Mouse (Mus musculus) heart, postnatal 0 days (tissue): ENCODE data around the gene Homer2. TPM values are rescaled to one million over a fixed set of nuclear protein-coding genes. Genes with fewer than 3 reads are reported as not detected.

Experiments
- ATAC-seq: fragments of 200-750 bp; cut with Nextera tagmentation; 2 replicates; pipeline ENCODE4 v1.8.0; 2017; ENCODE audit warnings: low read depth, moderate number of reproducible peaks, moderate library complexity; ENCODE audit not compliant: insufficient read depth
- DNase-seq: peaks from one replicate; pipeline ENCODE4 v3.0.0-alpha.2; 2016; ENCODE audit warnings: low spot score
- H3K27ac ChIP-seq: fragments of 300-500 bp; sonication (generic); 2 replicates; pipeline ENCODE4 v1.5.1; 2014; ENCODE audit warnings: low read depth, mild to moderate bottlenecking
- H3K27me3 ChIP-seq: fragments of 300-500 bp; sonication (generic); 2 replicates; pipeline ENCODE4 v1.6.1; 2014; ENCODE audit warnings: low read length, mixed read lengths; ENCODE audit not compliant: control insufficient read depth, insufficient read depth
- H3K36me3 ChIP-seq: fragments of 300-500 bp; sonication (generic); replicated peaks from 2 replicates; pipeline ENCODE4 v1.6.1; 2014; ENCODE audit warnings: low read length, mixed read lengths; ENCODE audit not compliant: control insufficient read depth, insufficient read depth
- H3K4me1 ChIP-seq: fragments of 300-500 bp; sonication (generic); 2 replicates; pipeline ENCODE4 v1.6.1; 2014; ENCODE audit warnings: antibody characterized with exemption; ENCODE audit not compliant: control insufficient read depth, insufficient read depth
- H3K4me2 ChIP-seq: fragments of 300-500 bp; sonication (generic); 2 replicates; pipeline ENCODE4 v1.6.1; 2014; ENCODE audit warnings: low read depth, mild to moderate bottlenecking, low read length, moderate library complexity
- H3K4me3 ChIP-seq: fragments of 300-500 bp; sonication (generic); 2 replicates; pipeline ENCODE4 v1.5.1; 2014; ENCODE audit warnings: low read depth, low read length
- H3K9ac ChIP-seq: fragments of 300-500 bp; sonication (generic); replicated peaks from 2 replicates; pipeline ENCODE4 v1.6.1; 2014; ENCODE audit warnings: low read depth, low read length, mixed read lengths
- H3K9me3 ChIP-seq: fragments of 300-500 bp; sonication (generic); replicated peaks from 2 replicates; pipeline ENCODE4 v1.6.1; 2016; ENCODE audit warnings: low read length; ENCODE audit not compliant: control insufficient read depth
- CTCF ChIP-seq: IDR thresholded peaks from 2 replicates; pipeline ENCODE4 v1.5.1; 2016; ENCODE audit warnings: antibody characterized with exemption, control low read depth, low read depth
- EP300 ChIP-seq: IDR thresholded peaks from 2 replicates; pipeline ENCODE4 v1.6.1; 2016; ENCODE audit warnings: antibody characterized with exemption, low read depth
- WGBS: fragments of 180-500 bp; shearing (Covaris S2); extraction: QIAGEN DNeasy Blood & Tissue Kit; methylation state at CpG from one replicate; pipeline ENCODE4 v1.1.7; 2014; 5-methylcytosine and 5-hydroxymethylcytosine counted together
- polyA plus RNA-seq: library from polyadenylated mRNA; unstranded; fragments of >200 nt; fragmentation: Nextera tagmentation; extraction: Ambion mirVana; gene quantifications from 2 replicates; pipeline ENCODE4 v1.2.1, GENCODE M21; 2015
- total RNA-seq: library from RNA; depleted of rRNA; stranded (reverse); fragments of >200 nt; gene quantifications from 2 replicates; pipeline ENCODE4 v1.2.3, GENCODE M21; 2014; ENCODE audit warnings: low replicate concordance

Homer2 gene
- total and polyA plus RNA-seq, 2 experiments from 2014 or later, result 19.5 to 51.3 TPM

GRCm38 (mm10) chr7:81610125-81610524, 97.2 kb downstream of the Homer2 start:
- 49% methylated on average over 18 of the region's 18 CpGs for WGBS

GRCm38 (mm10) chr7:81606452-81606851, 100.9 kb downstream of the Homer2 start:
- H3K36me3 ChIP-seq, result peaks cover 8% of the 10 kb centered on the region; the same call in 1 of the 2 replicates
- TF ChIP-seq CTCF (no peak), EP300 (no peak)
- H3K9me3 ChIP-seq, result no peaks in the 10 kb centered on the region
- no peak for DNase-seq
- H3K4me2 ChIP-seq, result no peak overlapping the region
- no peak overlapping the region for H3K4me3 ChIP-seq
- no peak overlapping the region for H3K9ac ChIP-seq
- 61% methylated on average over 5 of the region's 5 CpGs for WGBS
- no peak for ATAC-seq
- no peak overlapping the region for H3K27ac ChIP-seq
- H3K27me3 ChIP-seq, result no peaks in the 10 kb centered on the region
- no peaks in the 10 kb centered on the region for H3K4me1 ChIP-seq

More at GRCm38 (mm10) chr7:81610125-81610524, 97.2 kb downstream of the Homer2 start:
- H3K27ac ChIP-seq, result no peak overlapping the region
- no peaks in the 10 kb centered on the region for H3K27me3 ChIP-seq
- ATAC-seq (no peak), DNase-seq (peak; percentile 32)
- no peak overlapping the region for H3K9ac ChIP-seq
- H3K9me3 ChIP-seq, result no peaks in the 10 kb centered on the region
- H3K4me1 ChIP-seq, result no peaks in the 10 kb centered on the region
- peaks cover 19% of the 10 kb centered on the region for H3K36me3 ChIP-seq
- no peak overlapping the region for H3K4me3 ChIP-seq
- H3K4me2 ChIP-seq, result no peak overlapping the region
- TF ChIP-seq EP300 (no peak), CTCF (peak; percentile 51)

GRCm38 (mm10) chr7:81605489-81605888, 101.8 kb downstream of the Homer2 start:
- TF ChIP-seq CTCF (no peak), EP300 (no peak)
- Histone ChIP-seq H3K4me3 (no peak overlapping the region), H3K27ac (no peak overlapping the region), H3K4me2 (no peak overlapping the region), H3K27me3 (no peaks in the 10 kb centered on the region), H3K9me3 (no peaks in the 10 kb centered on the region), H3K4me1 (no peaks in the 10 kb centered on the region), H3K36me3 (no peaks in the 10 kb centered on the region), H3K9ac (no peak overlapping the region)
- DNase-seq, result no peak
- 26% methylated on average over 4 of the region's 4 CpGs for WGBS
- ATAC-seq, result no peak

DNA sequence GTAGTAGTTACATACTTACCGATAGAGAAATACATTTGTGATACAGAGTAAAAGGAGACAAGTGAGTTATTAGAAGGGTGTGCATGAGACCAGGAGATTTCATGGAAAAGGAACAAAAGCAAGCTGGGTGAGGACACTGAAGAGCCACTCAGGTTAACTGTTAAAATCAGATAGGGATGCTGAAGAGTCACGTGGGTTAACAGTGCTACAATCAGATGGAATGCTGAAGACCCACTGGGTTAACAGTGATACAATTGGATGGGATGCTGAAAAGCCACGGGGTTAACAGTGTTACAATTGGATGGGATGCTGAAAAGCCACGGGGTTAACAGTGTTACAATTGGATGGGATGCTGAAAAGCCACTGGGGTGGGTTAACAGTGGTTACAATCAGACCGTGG, 102.3 kb downstream of the Homer2 start:
- no peak for ATAC-seq
- H3K4me3 ChIP-seq, result no peak overlapping the region
- no peaks in the 10 kb centered on the region for H3K4me1 ChIP-seq
- no peak overlapping the region for H3K9ac ChIP-seq
- H3K4me2 ChIP-seq, result no peak overlapping the region
- WGBS, result 71% methylated on average over 5 of the region's 5 CpGs
- H3K36me3 ChIP-seq, result no peaks in the 10 kb centered on the region
- H3K27me3 ChIP-seq, result no peaks in the 10 kb centered on the region
- TF ChIP-seq CTCF (no peak), EP300 (no peak)
- no peaks in the 10 kb centered on the region for H3K9me3 ChIP-seq
- DNase-seq, result no peak
- H3K27ac ChIP-seq, result no peak overlapping the region

DNA sequence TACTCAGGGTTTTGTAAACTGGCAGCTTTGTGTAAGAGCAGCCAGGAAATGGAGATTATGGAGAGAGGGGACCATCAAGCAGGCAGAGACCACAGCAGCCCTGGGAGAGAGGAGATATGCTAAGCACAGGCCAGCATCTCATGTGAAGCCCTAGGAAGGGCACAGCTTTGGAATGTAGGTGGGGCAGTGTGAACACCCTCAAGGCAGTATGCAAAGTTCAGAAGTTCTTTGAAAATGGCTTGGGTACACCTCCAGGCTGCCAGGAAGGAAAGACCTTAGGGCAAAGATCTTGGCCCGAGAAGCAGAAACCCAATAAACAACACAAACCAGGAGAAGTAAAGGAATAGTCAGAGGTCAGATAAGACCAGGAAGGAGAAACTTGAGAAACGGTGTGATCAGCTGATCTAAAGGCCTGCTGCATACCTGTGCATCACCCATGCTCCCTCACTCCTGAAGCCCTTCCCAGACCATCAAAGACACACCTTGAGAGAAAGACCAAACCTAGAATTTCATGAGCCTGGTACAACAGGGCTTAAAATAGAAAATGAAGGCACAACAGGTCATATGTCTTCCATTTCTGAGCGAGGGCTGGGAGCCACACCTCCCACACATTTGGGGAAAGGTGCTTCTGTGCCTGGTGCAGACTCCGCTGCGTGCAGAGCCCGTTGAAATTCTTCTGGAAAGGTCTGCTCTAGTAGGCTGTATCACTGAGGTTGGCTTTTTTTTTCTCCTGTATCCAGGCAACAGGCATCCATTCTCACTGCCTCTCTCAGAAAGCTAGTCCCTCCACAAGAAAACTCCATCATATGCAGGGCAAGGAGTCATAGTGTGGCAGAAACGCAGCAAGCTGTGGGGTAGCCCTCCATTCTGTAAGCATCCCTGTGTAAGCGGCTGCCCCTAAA, 107.7 kb downstream of the Homer2 start:
- no peak for DNase-seq
- no peak overlapping the region for H3K4me2 ChIP-seq
- no peak overlapping the region for H3K9ac ChIP-seq
- H3K36me3 ChIP-seq, result peaks cover 47% of the 10 kb centered on the region
- no peaks in the 10 kb centered on the region for H3K9me3 ChIP-seq
- H3K4me3 ChIP-seq, result no peak overlapping the region
- no peak overlapping the region for H3K27ac ChIP-seq
- no peak for ATAC-seq
- TF ChIP-seq CTCF (no peak), EP300 (no peak)
- no peaks in the 10 kb centered on the region for H3K4me1 ChIP-seq
- WGBS, result 54% methylated on average over 8 of the region's 8 CpGs
- H3K27me3 ChIP-seq, result no peaks in the 10 kb centered on the region
